Mouse (Mus musculus): ENCODE results near the gene Tcf7l2.
A peak's percentile ranks its signal among the peaks of the same experiment; 100 is the strongest.

DNA sequence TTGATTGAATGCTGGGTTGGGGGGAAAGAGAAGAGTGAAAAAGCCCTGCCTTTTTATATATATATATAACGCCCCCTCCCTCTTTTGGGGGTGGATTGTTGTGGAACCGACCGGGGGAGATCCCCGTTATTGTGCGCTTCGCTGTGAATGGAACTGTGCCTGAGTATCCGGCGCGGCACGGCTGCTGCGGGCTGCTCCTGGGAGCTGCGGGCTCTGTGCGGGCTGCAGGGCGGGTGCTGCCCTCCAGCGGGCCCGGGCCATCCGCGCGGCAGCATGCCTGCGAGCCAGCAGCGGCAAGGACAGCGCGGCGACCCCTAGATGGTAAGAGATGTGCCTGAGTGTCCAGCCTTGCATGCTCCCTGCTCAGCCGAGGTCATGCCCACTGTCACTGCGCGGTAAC is 153.7 kb downstream of the Tcf7l2 start:
- TF ChIP-seq EP300 (IDR thresholded peaks at IDR 0.05; ENCODE audit: low read depth): no peak
- peak; percentile 65 for TF ChIP-seq CTCF (IDR thresholded peaks at IDR 0.05; ENCODE audit: low read depth)

Data from heart, postnatal 0 days (tissue).